Mouse (Mus musculus) ES-Bruce4 (cell line): Measurements from ENCODE around the gene Slirp. TPM values are rescaled to one million over a fixed set of nuclear protein-coding genes. Genes with fewer than 3 reads are reported as not detected.

Experiments
- H3K27ac ChIP-seq: 2 replicates; pipeline ENCODE4 v1.5.1; 2012; ENCODE audit warnings: low read length, inconsistent platforms; ENCODE audit not compliant: insufficient read depth
- H3K27me3 ChIP-seq: 2 replicates; pipeline ENCODE4 v1.6.1; 2012; ENCODE audit warnings: mild to moderate bottlenecking, low read length, inconsistent platforms; ENCODE audit not compliant: control insufficient read depth, poor library complexity, insufficient read depth, severe bottlenecking
- H3K36me3 ChIP-seq: 2 replicates; pipeline ENCODE4 v1.6.1; 2012; ENCODE audit warnings: inconsistent platforms, mild to moderate bottlenecking, low read length, moderate library complexity; ENCODE audit not compliant: control insufficient read depth, poor library complexity, insufficient read depth, severe bottlenecking
- H3K4me1 ChIP-seq: one replicate; pipeline ENCODE4 v1.8.1; 2011; ENCODE audit warnings: low read length; ENCODE audit not compliant: control insufficient read depth, insufficient read depth
- H3K4me3 ChIP-seq: 2 replicates; pipeline ENCODE4 v1.5.1; 2011; ENCODE audit warnings: low read depth, mild to moderate bottlenecking, low read length
- H3K9ac ChIP-seq: 2 replicates; pipeline ENCODE4 v1.6.1; 2012; ENCODE audit warnings: low read depth, mild to moderate bottlenecking, inconsistent platforms; ENCODE audit not compliant: poor library complexity, severe bottlenecking
- H3K9me3 ChIP-seq: replicated peaks from 2 replicates; pipeline ENCODE4 v1.6.1; 2012; ENCODE audit warnings: mild to moderate bottlenecking, low read length, inconsistent platforms; ENCODE audit not compliant: control insufficient read depth, poor library complexity, insufficient read depth, severe bottlenecking
- CTCF ChIP-seq: IDR thresholded peaks from one replicate; pipeline ENCODE4 v1.8.1; 2011; ENCODE audit warnings: low read depth, low read length
- EP300 ChIP-seq: IDR thresholded peaks from 2 replicates; pipeline ENCODE4 v1.6.1; 2011; ENCODE audit warnings: low read depth, low read length; ENCODE audit not compliant: insufficient read depth
- POLR2A ChIP-seq: IDR thresholded peaks from one replicate; pipeline ENCODE4 v1.8.1; 2011; ENCODE audit warnings: low read length; ENCODE audit not compliant: insufficient read depth
- polyA plus RNA-seq: library from polyadenylated mRNA; stranded (reverse); fragments of >200 nt; gene quantifications from 2 replicates; pipeline ENCODE4 v1.2.4, GENCODE M21; 2011; ENCODE audit warnings: low read depth; ENCODE audit not compliant: missing spikeins, insufficient read depth, insufficient read length

Slirp gene
- polyA plus RNA-seq, 1 experiment, result 137 TPM

- no peaks in the 10 kb centered on the region for H3K36me3 ChIP-seq
- H3K4me3 ChIP-seq, result no peak overlapping the region
- 0 out of 2 replicates have a peak, but pooled peaks cover 5% of the 10 kb centered on the region for H3K9me3 ChIP-seq
- no peak overlapping the region for H3K27ac ChIP-seq
- no peaks in the 10 kb centered on the region for H3K4me1 ChIP-seq
- H3K9ac ChIP-seq, result no peak overlapping the region
- no peak for TF ChIP-seq CTCF
- TF ChIP-seq EP300, result no peak
- TF ChIP-seq POLR2A, result no peak
- no peaks in the 10 kb centered on the region for H3K27me3 ChIP-seq
Observed at GRCm38 (mm10) chr12:87415358-87415757, 28.3 kb upstream of the Slirp start.

DNA sequence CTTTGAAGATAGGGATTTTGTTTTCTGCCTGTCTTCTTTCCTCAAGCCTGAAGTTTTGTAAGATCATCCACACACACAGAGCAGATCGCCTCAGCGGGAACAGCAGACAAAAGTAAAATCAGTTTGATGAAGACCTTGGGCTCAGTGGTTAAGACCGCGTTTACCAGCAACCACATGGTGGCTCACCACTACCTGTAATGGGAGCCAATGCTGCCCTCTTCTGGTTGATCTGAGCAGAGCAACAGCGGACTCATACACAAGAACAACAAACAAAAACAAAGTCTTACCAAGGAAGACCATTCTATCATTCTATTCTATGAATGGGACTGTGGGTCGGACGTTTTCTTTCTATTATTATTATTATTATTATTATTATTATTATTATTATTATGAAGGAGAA, 27.0 kb upstream of the Slirp start:
- Histone ChIP-seq H3K9me3 (0 out of 2 replicates have a peak, but pooled peaks cover 5% of the 10 kb centered on the region), H3K27ac (no peak overlapping the region), H3K4me3 (no peak overlapping the region), H3K9ac (no peak overlapping the region), H3K27me3 (no peaks in the 10 kb centered on the region), H3K4me1 (no peaks in the 10 kb centered on the region), H3K36me3 (no peaks in the 10 kb centered on the region)
- no peak for TF ChIP-seq EP300
- TF ChIP-seq CTCF, result peak; percentile 95
- TF ChIP-seq POLR2A, result no peak

DNA sequence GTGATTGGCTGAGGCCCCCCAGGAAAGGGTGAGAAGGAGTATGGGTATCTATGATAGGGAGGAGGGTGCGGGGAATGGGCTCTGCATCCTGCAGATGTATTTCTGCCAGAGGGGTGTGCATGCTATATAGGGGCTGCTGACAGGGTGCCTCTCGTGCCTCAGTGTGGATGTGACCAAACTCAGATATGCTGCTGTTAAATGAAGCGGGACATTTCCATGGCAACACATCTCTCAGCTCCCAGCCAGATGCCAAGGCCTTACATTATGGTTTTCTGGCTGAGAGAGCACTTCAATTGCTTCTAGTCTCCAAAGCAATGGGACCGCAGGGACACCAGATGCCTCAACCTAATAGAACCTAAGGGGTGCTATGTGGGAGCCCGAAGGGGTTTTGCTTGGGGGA, 24.8 kb upstream of the Slirp start:
- TF ChIP-seq CTCF (no peak), POLR2A (no peak), EP300 (no peak)
- no peak overlapping the region for H3K9ac ChIP-seq
- H3K27ac ChIP-seq, result no peak overlapping the region
- H3K9me3 ChIP-seq, result 0 out of 2 replicates have a peak, but pooled peaks cover 5% of the 10 kb centered on the region
- H3K27me3 ChIP-seq, result no peaks in the 10 kb centered on the region
- H3K4me3 ChIP-seq, result no peak overlapping the region
- no peaks in the 10 kb centered on the region; the same call in 1 of the 2 replicates for H3K36me3 ChIP-seq
- no peaks in the 10 kb centered on the region for H3K4me1 ChIP-seq

- Histone ChIP-seq H3K36me3 (no peaks in the 10 kb centered on the region; the same call in 1 of the 2 replicates), H3K4me1 (no peaks in the 10 kb centered on the region), H3K27me3 (no peaks in the 10 kb centered on the region), H3K9me3 (0 out of 2 replicates have a peak, but pooled peaks cover 5% of the 10 kb centered on the region), H3K27ac (no peak overlapping the region), H3K4me3 (no peak overlapping the region), H3K9ac (no peak overlapping the region)
- no peak for TF ChIP-seq CTCF
- TF ChIP-seq POLR2A, result no peak
- no peak for TF ChIP-seq EP300
Observed at GRCm38 (mm10) chr12:87419974-87420485, 23.7 kb upstream of the Slirp start.

GRCm38 (mm10) chr12:87421708-87422507, 21.8 kb upstream of the Slirp start:
- no peak overlapping the region for H3K27ac ChIP-seq
- H3K4me3 ChIP-seq, result no peak overlapping the region
- no peaks in the 10 kb centered on the region for H3K27me3 ChIP-seq
- H3K9ac ChIP-seq, result no peak overlapping the region
- 0 out of 2 replicates have a peak, but pooled peaks cover 5% of the 10 kb centered on the region for H3K9me3 ChIP-seq
- H3K4me1 ChIP-seq, result peaks cover 1% of the 10 kb centered on the region
- H3K36me3 ChIP-seq, result peaks cover 13% of the 10 kb centered on the region
- TF ChIP-seq POLR2A (no peak), CTCF (no peak), EP300 (no peak)

DNA sequence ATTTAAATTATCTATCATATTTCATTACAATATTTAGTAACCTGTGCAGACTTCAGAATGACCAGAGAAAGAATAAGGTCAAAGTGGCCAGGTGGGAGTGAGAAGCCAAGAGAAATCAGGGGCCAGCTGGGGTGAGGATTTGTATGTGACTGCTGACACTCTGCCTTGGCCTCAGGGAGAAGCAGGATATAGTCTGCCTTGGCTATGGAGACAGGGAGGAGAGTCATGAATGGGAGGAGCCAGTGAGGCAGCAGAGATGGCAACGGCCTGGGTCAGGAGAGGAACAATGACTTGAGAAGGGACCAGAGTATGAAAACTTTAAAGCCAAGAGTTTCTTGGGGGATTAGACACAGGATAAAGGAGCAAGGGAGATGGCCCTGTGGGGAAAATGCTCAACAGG, 20.0 kb upstream of the Slirp start:
- no peak for TF ChIP-seq POLR2A
- no peak for TF ChIP-seq CTCF
- no peak for TF ChIP-seq EP300
- Histone ChIP-seq H3K9ac (no peak overlapping the region), H3K36me3 (peaks cover 29% of the 10 kb centered on the region), H3K27ac (no peak overlapping the region), H3K4me3 (no peak overlapping the region), H3K4me1 (peaks cover 1% of the 10 kb centered on the region), H3K9me3 (no peaks in the 10 kb centered on the region), H3K27me3 (no peaks in the 10 kb centered on the region)
